Mouse (Mus musculus) brown adipose tissue, adult 24 weeks (tissue): ENCODE results near the gene Slc51b. TPM values are rescaled to one million over a fixed set of nuclear protein-coding genes. Genes with fewer than 3 reads are reported as not detected.

ENCODE experiments used
- H3K27ac ChIP-seq: fragments of 200-500 bp; replicated peaks from 2 replicates; pipeline ENCODE4 v1.5.1; 2012; ENCODE audit warnings: low read depth, mild to moderate bottlenecking, low read length
- H3K4me1 ChIP-seq: fragments of 200-500 bp; 2 replicates; pipeline ENCODE4 v1.6.1; 2012; ENCODE audit warnings: low read length, mixed read lengths; ENCODE audit not compliant: control insufficient read depth, insufficient read depth, insufficient read length
- H3K4me3 ChIP-seq: fragments of 200-500 bp; 2 replicates; pipeline ENCODE4 v1.5.1; 2012; ENCODE audit warnings: low read depth, mild to moderate bottlenecking, low read length, moderate library complexity; ENCODE audit not compliant: insufficient read depth
- polyA plus RNA-seq: library from polyadenylated mRNA; stranded (reverse); fragments of >200 nt; gene quantifications from 2 replicates; pipeline ENCODE4 v1.2.4, GENCODE M21; 2012; ENCODE audit not compliant: missing spikeins, insufficient read depth, insufficient read length

The Slc51b gene
- polyA plus RNA-seq = not detected in 2 replicates

DNA sequence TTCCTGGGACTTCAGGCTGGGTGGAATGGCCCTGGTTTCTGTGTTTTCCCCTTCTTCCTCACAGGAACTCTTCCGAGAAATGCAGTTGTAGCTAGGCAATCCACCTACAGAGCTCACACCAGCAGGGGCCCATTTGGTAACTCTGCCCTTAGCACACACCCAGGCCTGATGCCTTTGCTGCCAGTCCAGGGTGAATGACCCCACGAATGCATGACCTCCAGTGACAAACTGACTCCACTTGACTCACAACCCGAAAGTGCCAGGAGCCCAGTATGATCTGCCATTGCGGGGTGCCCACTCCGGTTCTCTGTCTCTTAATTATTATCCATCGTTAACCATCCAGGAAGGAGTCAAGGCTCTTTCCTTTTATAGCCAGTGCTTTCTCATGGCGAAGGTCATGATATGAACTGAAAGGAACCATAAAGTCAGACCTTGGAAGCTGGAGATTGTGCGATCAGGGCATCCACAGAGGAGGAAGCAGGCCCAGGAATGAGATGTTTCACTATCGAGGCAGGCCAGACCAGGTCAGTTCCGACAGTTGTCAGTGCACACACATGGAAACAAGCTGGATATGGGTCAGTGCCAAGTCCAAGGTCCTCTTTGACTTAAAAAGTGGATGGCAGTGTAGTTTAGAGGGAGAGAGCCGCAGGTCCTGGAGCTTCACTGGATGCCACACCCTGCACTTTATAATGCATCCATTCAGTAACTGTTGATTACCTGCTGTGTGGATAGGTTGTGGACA lies at the start of gene Slc51b:
Gene Slc51b, minus strand, starts transcription at position 196 of the 742 bp plus-strand sequence.
- Histone ChIP-seq H3K4me1 (no peaks in the 10 kb centered on the region), H3K4me3 (no peak within 1 kb of the TSS), H3K27ac (no peak within 1 kb of the TSS)

DNA sequence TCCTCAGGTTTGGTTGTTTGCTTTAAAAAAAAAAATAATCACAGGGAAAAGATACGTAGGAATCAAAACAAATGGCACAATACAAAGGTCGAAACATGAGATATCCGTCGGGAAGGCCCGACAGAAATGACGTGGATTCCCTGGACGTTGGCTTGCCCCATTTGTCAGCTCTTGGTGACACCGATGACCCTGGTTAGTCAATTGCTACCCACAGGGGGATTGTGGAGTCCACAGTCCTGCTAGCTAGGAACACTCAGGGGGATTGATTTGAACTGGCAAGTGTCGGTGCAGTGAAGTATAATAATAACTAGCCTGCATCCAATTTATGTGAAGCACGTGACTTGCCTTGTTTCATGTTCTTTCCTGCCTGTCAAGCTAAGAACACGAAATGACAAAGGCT lies 44.9 kb upstream of the Slc51b start:
- peaks cover 6% of the 10 kb centered on the region for H3K4me1 ChIP-seq
- H3K4me3 ChIP-seq = no peak overlapping the region
- no peak overlapping the region for H3K27ac ChIP-seq

DNA sequence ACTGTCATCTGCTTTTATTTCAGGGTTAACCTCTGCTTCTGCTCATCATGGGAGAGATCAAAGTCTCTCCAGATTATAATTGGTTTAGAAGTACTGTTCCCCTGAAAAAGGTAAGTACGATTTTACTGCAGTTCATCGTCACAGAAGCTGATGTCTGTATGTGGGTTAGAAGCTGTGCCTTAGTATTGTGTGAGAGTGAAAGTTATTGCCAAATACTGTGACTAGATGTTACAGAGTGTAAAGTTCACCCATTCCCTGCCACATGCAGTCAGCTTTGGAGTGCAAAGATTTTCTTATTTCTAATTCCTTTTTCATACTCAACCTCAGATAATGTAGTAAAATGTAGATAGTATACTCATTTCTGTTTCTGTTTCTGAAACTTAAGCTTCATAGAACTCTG lies 42.5 kb upstream of the Slc51b start:
- peak overlapping the region; percentile 70 for H3K27ac ChIP-seq
- peaks cover 9% of the 10 kb centered on the region for H3K4me1 ChIP-seq
- H3K4me3 ChIP-seq = no peak overlapping the region

DNA sequence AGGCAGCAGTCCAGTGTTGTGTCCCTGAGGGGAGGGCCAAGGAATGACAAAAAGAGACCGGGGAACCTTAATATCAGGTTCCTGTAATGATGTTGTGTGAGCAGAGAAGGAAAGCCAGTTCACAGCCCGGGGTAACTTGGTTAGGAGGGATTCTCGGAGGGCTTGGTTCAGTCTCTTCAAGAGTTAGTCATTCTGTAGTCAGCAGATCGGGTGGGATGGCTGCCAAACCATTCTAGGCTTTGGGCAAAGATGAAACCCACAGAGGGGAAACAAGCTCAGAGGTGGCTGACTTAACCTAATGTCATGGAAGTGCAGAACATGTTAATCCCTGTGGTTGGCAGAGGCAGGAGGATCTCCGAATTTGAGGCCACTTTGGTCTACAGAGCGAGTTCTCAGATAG lies 41.4 kb upstream of the Slc51b start:
- Histone ChIP-seq H3K4me1 (peaks cover 9% of the 10 kb centered on the region), H3K4me3 (no peak overlapping the region), H3K27ac (peak overlapping the region; percentile 63)

DNA sequence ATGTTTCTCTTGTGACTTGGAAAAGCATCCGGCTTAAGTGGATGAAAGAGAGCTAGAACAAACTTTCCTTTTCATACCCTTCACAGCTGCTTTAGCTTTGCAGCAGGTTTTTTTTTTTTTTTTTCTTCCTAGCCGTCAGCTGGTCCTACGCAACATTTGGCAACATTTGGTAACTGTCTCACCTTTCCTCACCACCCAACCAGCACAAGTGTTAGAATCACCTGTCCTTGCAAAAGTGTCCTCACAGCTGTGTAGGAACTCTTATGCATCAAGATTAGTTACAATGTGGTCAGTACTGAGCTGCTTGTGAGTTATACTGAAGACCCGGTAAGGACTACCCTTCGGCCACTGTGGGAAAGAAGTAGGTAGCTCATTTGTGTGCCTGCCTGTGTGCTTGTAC lies 39.8 kb upstream of the Slc51b start:
- H3K27ac ChIP-seq = no peak overlapping the region
- no peak overlapping the region for H3K4me3 ChIP-seq
- peaks cover 9% of the 10 kb centered on the region for H3K4me1 ChIP-seq

DNA sequence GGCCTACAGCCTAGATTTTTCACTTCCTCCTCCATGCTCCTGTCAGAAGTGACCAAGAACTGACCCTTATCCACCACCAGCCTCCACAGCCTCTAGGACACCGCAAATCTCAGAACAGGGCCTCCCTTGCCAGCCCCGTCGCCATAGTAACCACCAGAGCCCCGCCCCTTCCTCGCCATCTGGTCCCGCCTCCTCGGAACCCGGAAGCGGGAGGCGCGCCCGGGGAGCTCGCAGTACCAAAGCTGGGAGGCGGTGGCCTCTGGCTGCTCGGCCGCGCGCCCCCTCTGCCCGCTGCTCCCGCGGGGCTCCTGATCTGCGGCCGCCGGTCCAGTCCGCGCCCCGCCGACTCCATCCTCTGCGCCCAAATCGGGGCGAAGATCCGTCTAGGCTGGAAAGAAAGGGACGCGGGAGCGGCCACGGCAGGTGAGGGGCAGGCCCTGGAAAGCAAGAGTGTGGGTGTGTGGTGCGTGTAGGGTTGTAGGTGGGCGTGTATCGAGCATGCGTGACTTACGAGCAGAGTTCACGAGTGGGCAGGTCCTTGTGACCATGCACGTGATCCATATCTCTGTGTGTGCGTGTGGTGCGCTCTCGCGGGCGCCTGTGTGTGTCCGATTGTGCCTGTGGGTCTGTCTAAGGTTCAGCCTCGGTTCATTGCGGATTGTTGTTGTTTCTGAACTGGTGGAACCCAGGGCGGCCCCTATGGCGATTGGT lies 38.1 kb upstream of the Slc51b start, which contains the start of gene Spg21:
Gene Spg21, plus strand, starts transcription at position 216 of the 711 bp plus-strand sequence.
- H3K4me3 ChIP-seq = peak within 1 kb of the TSS; percentile 91
- H3K4me1 ChIP-seq = peaks cover 5% of the 10 kb centered on the region
- H3K27ac ChIP-seq = peak within 1 kb of the TSS; percentile 44

DNA sequence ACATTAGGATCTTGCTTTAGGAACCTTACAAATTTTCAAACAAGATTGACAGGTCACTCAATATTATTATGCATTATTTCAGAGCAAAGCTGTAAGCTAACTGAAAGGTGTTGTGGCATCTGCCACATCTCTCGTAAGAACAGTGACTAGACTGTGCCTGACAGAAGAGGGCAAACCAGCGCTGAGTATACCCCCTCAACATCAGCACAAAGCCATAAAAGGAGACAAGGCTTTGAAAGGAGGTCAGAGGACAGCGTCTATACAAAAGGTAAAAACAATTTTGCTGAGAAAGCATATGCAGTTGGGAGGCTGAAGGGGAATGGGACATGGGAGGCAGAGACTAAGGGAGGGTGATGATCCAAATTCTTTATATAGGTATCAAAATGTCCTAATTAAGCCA lies 37.4 kb upstream of the Slc51b start:
- H3K27ac ChIP-seq = no peak overlapping the region
- peaks cover 5% of the 10 kb centered on the region for H3K4me1 ChIP-seq
- no peak overlapping the region for H3K4me3 ChIP-seq

DNA sequence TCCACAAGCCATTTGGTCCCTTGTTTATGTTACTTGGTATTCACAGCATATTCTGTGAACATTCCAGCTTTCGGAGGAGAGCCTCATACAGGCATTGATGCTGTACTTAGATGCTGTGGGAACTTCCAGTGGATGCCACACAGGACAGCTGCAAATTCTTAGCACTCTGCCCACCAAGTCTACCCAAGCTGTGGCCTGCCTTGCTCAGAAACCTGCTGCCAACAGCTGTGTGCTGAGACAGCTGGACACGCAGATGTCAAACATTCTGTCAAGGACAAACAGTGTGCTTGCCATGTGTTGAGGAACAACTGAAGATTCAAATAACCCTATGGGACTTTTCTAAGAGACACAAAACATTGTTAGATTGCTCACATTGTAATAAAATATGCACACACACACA lies 36.2 kb upstream of the Slc51b start:
- Histone ChIP-seq H3K27ac (no peak overlapping the region), H3K4me1 (peaks cover 3% of the 10 kb centered on the region; the same call in 1 of the 2 replicates), H3K4me3 (no peak overlapping the region)

DNA sequence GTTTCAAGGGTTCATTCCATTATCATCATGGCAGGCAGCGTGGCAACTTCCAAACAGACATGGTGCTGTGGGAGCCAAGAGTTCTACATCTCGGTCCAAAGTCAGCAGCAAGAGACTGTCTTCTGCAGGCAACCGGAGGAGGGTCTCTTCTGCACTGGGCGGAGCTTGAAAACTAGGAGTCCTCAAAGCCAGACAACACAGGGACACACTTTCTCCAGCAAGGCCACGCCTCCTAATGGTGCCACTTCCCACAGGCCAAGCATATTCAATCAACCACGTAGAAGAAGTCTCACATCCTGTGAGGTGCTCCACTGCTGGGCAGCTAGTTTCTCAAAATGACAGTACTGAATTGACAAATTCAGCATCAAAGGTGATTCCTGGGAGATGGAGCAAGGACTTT lies 25.2 kb upstream of the Slc51b start:
- H3K27ac ChIP-seq = no peak overlapping the region
- H3K4me3 ChIP-seq = no peak overlapping the region
- H3K4me1 ChIP-seq = no peaks in the 10 kb centered on the region

DNA sequence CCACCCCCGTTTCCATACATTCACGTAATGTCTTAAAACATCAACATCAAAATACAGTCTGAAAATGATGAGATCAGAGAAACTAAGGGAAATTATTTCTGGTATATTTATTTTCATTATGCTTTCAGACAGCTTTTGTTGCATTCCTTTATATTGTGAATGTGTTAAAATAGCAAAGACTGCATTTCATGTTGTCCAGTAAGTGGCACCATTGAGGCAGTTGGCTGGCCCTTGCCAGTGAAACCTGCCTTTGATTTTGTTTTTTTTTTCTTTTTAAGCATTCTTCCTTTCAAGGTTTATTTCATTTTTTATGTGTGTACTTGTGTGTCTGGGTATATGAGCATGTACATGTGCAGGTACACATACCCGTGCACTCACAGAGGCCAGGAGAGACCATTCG lies 21.9 kb upstream of the Slc51b start:
- no peak overlapping the region for H3K4me3 ChIP-seq
- no peaks in the 10 kb centered on the region for H3K4me1 ChIP-seq
- no peak overlapping the region for H3K27ac ChIP-seq

DNA sequence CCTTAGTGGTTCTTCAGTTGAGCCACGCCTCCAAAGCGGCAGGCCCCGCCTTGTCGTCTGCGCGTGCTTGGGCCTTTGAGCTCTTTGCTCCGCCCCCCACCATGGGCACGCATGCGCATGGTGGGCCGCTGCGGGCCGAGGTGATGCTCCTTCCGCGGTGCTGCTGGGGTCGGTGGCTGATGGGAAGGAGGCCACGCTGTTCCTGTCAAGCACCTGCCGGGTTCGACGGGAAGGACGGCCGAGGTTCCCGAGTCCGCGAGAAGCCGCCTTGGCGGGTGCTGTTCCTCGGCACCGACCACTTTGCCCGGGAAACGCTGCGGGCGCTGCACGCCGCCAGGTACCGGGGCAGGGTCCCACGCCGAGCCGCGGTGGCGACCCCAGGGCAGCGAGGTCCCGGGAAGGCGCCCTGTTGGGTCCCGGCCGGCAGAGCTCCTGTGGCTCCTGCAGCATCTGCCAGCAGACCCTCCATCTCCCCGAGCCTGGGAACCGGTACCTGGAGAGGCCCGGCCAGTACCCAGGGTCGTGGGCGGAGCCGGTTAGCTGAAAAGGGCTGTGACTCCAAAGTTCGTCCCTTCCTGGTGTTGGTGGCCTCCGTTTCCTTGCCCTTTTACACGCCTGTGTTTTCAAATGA lies 13.0 kb upstream of the Slc51b start, which contains the start of gene Mtfmt:
Gene Mtfmt, plus strand, starts transcription at position 112 of the 631 bp plus-strand sequence.
- Histone ChIP-seq H3K27ac (no peak within 1 kb of the TSS), H3K4me3 (peak within 1 kb of the TSS; percentile 94), H3K4me1 (0 out of 2 replicates have a peak, but pooled peaks cover 3% of the 10 kb centered on the region)

DNA sequence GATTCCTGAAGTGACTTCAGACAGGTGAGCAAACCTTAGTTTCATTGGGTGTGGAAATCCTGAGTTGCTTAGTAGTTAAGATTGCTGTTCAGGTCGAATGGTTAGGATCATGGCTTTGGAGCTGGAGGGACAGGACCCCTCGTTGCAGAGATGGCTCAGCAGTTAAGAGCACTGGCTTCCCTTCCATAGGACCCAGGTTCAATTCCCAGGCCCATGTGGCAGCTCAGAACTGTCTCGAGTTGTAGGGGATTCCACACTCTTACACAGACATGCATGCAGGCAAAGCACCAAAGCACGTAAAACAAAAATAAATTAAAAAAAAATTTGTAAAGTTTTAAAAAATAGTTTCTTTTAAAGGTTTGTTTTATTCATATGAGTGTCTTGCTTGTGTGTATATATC lies 12.5 kb upstream of the Slc51b start:
- Histone ChIP-seq H3K4me1 (0 out of 2 replicates have a peak, but pooled peaks cover 3% of the 10 kb centered on the region), H3K27ac (no peak overlapping the region), H3K4me3 (no peak overlapping the region)

DNA sequence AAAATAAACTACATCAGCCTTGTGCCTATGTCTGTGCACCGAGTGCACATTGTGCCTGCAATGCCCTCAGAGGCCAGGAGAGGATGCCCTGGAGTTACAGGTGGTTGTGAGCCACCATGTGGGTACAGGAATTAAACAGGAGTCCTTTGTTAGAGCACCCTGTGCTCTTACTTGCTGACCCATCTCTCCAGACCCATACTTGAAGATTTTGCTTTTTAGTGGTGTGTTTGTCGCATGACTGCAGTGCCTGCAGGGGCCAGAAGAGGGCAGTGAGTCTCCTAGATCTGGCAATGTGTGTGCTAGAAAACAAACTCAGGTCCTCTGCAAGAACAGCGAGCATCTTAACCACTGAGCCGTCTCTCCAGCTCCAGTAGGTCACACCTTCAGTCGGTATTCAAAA lies 11.4 kb upstream of the Slc51b start:
- no peak overlapping the region for H3K4me3 ChIP-seq

DNA sequence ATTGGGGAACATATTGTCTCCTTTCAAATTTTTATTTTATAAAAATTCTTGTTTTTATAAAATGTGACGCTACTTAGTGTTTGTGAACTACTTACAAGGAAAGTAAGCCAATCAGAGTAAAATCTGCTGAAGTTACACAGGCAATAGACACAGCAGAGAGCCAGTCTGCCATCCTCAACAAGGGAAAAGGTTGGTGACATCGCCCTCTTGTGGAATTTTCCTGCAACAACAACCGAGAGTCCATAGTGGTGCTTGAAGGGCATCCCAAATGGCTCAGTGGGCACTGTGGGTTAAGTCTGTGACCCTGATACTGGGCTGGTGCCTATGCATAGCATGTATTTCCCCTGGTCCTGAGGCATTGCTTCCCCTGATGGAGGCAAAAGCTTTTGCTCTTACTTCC lies 9.5 kb upstream of the Slc51b start:
- H3K4me1 ChIP-seq = 0 out of 2 replicates have a peak, but pooled peaks cover 3% of the 10 kb centered on the region
- no peak overlapping the region for H3K4me3 ChIP-seq

More for the DNA sequence above, 11.4 kb upstream of the Slc51b start:
- Histone ChIP-seq H3K4me1 (0 out of 2 replicates have a peak, but pooled peaks cover 3% of the 10 kb centered on the region), H3K27ac (no peak overlapping the region)

DNA sequence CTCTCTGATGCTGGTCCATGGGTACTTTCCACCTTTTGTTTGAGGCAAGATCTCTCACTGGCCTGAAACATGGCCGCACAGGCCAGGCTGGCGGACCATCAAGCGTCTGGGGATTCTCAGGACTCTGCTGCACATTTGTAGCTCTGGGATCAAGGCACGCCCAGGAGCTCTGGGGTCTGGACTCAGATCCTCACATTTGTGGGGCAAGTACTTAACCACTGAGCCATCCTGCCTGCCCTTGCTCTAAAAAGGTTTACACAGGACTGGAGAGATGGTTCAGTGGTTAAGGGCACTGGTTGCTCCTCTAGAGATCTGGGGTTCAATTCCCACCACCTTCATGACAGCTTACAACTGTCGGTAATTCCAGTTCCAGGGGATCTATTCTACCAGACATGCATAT lies 8.2 kb upstream of the Slc51b start:
- H3K27ac ChIP-seq = no peak overlapping the region
- H3K4me3 ChIP-seq = no peak overlapping the region
- no peaks in the 10 kb centered on the region for H3K4me1 ChIP-seq

More for the DNA sequence above, 9.5 kb upstream of the Slc51b start:
- no peak overlapping the region for H3K27ac ChIP-seq
